Mouse (Mus musculus): ENCODE data around the gene Sco1.
"Not testable (repeated sequence)": the region's sequence is repeated elsewhere in the genome, so short reads cannot be mapped to it uniquely, and the experiment has no call there.

Sco1 gene

GRCm38 (mm10) chr11:67086467-67087164 lies 34.1 kb downstream of the Sco1 start:
- no peak for DNase-seq

GRCm38 (mm10) chr11:67087225-67087624 lies 34.8 kb downstream of the Sco1 start:
- DNase-seq = no peak

GRCm38 (mm10) chr11:67092354-67092753 lies 39.9 kb downstream of the Sco1 start:
- not testable (repeated sequence) for DNase-seq

- no peak for DNase-seq
Measured at GRCm38 (mm10) chr11:67093201-67093600, 40.7 kb downstream of the Sco1 start.

GRCm38 (mm10) chr11:67093652-67094051 lies 41.2 kb downstream of the Sco1 start:
- DNase-seq = no peak

- DNase-seq = no peak
Measured at GRCm38 (mm10) chr11:67094470-67094869, 42.0 kb downstream of the Sco1 start.

- no peak for DNase-seq
Measured at GRCm38 (mm10) chr11:67097709-67098108, 45.2 kb downstream of the Sco1 start.

- DNase-seq = no peak
Measured at GRCm38 (mm10) chr11:67098427-67098826, 46.0 kb downstream of the Sco1 start.

GRCm38 (mm10) chr11:67099241-67099640 lies 46.8 kb downstream of the Sco1 start:
- DNase-seq = no peak

- peak; percentile 64 for DNase-seq
Measured at GRCm38 (mm10) chr11:67100169-67100568, 47.7 kb downstream of the Sco1 start.

- peak; percentile 64 for DNase-seq
Measured at GRCm38 (mm10) chr11:67101713-67102112, 49.2 kb downstream of the Sco1 start.

- no peak for DNase-seq
Measured at GRCm38 (mm10) chr11:67103256-67103655, 50.8 kb downstream of the Sco1 start.

- no peak for DNase-seq
Measured at GRCm38 (mm10) chr11:67104242-67104641, 51.8 kb downstream of the Sco1 start.

GRCm38 (mm10) chr11:67104714-67105113 lies 52.2 kb downstream of the Sco1 start:
- no peak for DNase-seq

- DNase-seq = no peak
Measured at GRCm38 (mm10) chr11:67105689-67106088, 53.2 kb downstream of the Sco1 start.

- no peak for DNase-seq
Measured at GRCm38 (mm10) chr11:67106973-67107372, 54.5 kb downstream of the Sco1 start.

GRCm38 (mm10) chr11:67110168-67110948 lies 57.9 kb downstream of the Sco1 start:
- peak; percentile 82 for DNase-seq

GRCm38 (mm10) chr11:67112019-67112850 lies 59.8 kb downstream of the Sco1 start:
- DNase-seq = peak; percentile 70

GRCm38 (mm10) chr11:67112851-67113202 lies 60.4 kb downstream of the Sco1 start:
- peak; percentile 75 for DNase-seq

- no peak for DNase-seq
Measured at GRCm38 (mm10) chr11:67113381-67113780, 60.9 kb downstream of the Sco1 start.

- DNase-seq = no peak
Measured at GRCm38 (mm10) chr11:67114261-67114660, 61.8 kb downstream of the Sco1 start.

GRCm38 (mm10) chr11:67114901-67115300 lies 62.4 kb downstream of the Sco1 start:
- DNase-seq = no peak

Data from lung, postnatal 36 days (tissue).